Mouse (Mus musculus): Measurements from ENCODE around the gene Fuca2.

DNA sequence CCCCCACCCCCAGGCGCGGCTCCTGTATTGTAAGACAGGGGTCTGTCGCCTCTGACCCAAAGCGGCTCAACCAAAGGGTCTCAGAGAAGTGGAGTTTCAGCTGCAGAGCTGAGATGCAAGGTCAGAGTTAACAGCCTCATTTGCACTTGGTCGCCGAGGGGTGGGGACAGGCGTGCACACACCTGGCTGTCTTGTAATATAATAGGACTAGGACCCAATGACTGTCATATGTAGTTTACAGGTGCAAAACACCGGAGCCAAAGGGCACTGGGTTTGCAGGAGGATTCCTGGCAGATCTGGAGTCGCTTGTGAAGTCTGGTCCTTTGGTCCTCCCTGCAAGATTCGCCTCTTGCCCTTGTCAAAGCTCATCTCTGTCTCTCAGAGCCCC, 24.8 kb upstream of the Fuca2 start:
- TF ChIP-seq CTCF (IDR thresholded peaks at IDR 0.05; ENCODE audit: extremely low read depth, insufficient read depth, low read length) (no peak), POLR2A (IDR thresholded peaks at IDR 0.05; ENCODE audit: extremely low read depth, insufficient read depth, low read length) (no peak)
